Mouse (Mus musculus): ENCODE results near the gene Ldhal6b. TPM values are rescaled to one million over a fixed set of nuclear protein-coding genes. Genes with fewer than 3 reads are reported as not detected.

Ldhal6b gene
- polyA plus RNA-seq, 1 experiment: 0.20 TPM

- H3K36me3 ChIP-seq (ENCODE audit: control insufficient read depth, insufficient read depth, low read length): peaks cover 6% of the 10 kb centered on the region
- no peak for TF ChIP-seq CTCF (IDR thresholded peaks at IDR 0.05; ENCODE audit: extremely low read depth, insufficient read length, insufficient replicate concordance, low read depth, low read length)
- TF ChIP-seq POLR2A (IDR thresholded peaks at IDR 0.05; ENCODE audit: low read depth, low read length): no peak
- no peaks in the 10 kb centered on the region for H3K27me3 ChIP-seq (ENCODE audit: control insufficient read depth, insufficient read depth, low read length)
- H3K4me3 ChIP-seq (ENCODE audit: low read depth, low read length): no peak overlapping the region
- 90% methylated on average over 17 of the region's 17 CpGs for WGBS
- peaks cover 2% of the 10 kb centered on the region; the same call in 1 of the 2 replicates for H3K4me1 ChIP-seq (ENCODE audit: control insufficient read depth, insufficient read depth, insufficient read length, low read length)
- no peak overlapping the region for H3K27ac ChIP-seq (ENCODE audit: insufficient read depth, low read depth, low read length)
Observed at GRCm38 (mm10) chr17:5411205-5411604, 7.4 kb downstream of the Ldhal6b start.

- Histone ChIP-seq H3K4me1 (ENCODE audit: control insufficient read depth, insufficient read depth, insufficient read length, low read length) (peaks cover 2% of the 10 kb centered on the region; the same call in 1 of the 2 replicates), H3K4me3 (ENCODE audit: low read depth, low read length) (no peak overlapping the region), H3K27me3 (ENCODE audit: control insufficient read depth, insufficient read depth, low read length) (no peaks in the 10 kb centered on the region), H3K27ac (ENCODE audit: insufficient read depth, low read depth, low read length) (no peak overlapping the region), H3K36me3 (ENCODE audit: control insufficient read depth, insufficient read depth, low read length) (peaks cover 6% of the 10 kb centered on the region)
- WGBS: 51% methylated on average over 4 of the region's 4 CpGs
- no peak for TF ChIP-seq POLR2A (IDR thresholded peaks at IDR 0.05; ENCODE audit: low read depth, low read length)
- TF ChIP-seq CTCF (IDR thresholded peaks at IDR 0.05; ENCODE audit: extremely low read depth, insufficient read length, insufficient replicate concordance, low read depth, low read length): no peak
Observed at GRCm38 (mm10) chr17:5410336-5410735, 8.2 kb downstream of the Ldhal6b start.

DNA sequence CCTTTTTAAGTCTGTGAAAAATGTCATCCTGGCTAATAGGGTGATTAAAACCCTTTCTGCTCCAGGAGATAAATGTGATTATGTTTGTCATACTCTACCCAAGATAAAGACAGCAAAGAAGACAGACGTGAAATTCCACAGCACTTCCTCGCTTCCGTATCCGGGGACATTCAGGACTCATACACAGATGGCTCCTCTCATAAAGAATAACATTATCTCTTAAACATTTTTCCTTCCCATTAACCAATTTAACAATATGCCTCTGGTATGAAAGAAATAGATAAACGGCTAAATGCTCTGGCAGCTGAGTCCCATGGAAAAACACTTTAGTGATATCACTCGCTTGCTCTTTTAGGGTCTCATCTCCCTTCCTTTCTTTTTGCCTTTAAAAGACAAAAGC is 11.5 kb downstream of the Ldhal6b start:
- Histone ChIP-seq H3K27ac (ENCODE audit: insufficient read depth, low read depth, low read length) (no peak overlapping the region), H3K4me1 (ENCODE audit: control insufficient read depth, insufficient read depth, insufficient read length, low read length) (peaks cover 6% of the 10 kb centered on the region; the same call in 1 of the 2 replicates), H3K36me3 (ENCODE audit: control insufficient read depth, insufficient read depth, low read length) (peaks cover 6% of the 10 kb centered on the region), H3K27me3 (ENCODE audit: control insufficient read depth, insufficient read depth, low read length) (no peaks in the 10 kb centered on the region), H3K4me3 (ENCODE audit: low read depth, low read length) (no peak overlapping the region)
- WGBS: 47% methylated on average over 6 of the region's 6 CpGs
- no peak for TF ChIP-seq CTCF (IDR thresholded peaks at IDR 0.05; ENCODE audit: extremely low read depth, insufficient read length, insufficient replicate concordance, low read depth, low read length)
- no peak for TF ChIP-seq POLR2A (IDR thresholded peaks at IDR 0.05; ENCODE audit: low read depth, low read length)

- 24% methylated on average over 10 of the region's 10 CpGs for WGBS
- Histone ChIP-seq H3K4me3 (ENCODE audit: low read depth, low read length) (no peak overlapping the region), H3K36me3 (ENCODE audit: control insufficient read depth, insufficient read depth, low read length) (peaks cover 6% of the 10 kb centered on the region), H3K27ac (ENCODE audit: insufficient read depth, low read depth, low read length) (no peak overlapping the region), H3K27me3 (ENCODE audit: control insufficient read depth, insufficient read depth, low read length) (no peaks in the 10 kb centered on the region), H3K4me1 (ENCODE audit: control insufficient read depth, insufficient read depth, insufficient read length, low read length) (peaks cover 6% of the 10 kb centered on the region; the same call in 1 of the 2 replicates)
- TF ChIP-seq POLR2A (IDR thresholded peaks at IDR 0.05; ENCODE audit: low read depth, low read length): no peak
- TF ChIP-seq CTCF (IDR thresholded peaks at IDR 0.05; ENCODE audit: extremely low read depth, insufficient read length, insufficient replicate concordance, low read depth, low read length): no peak
Observed at GRCm38 (mm10) chr17:5406566-5406965, 12.0 kb downstream of the Ldhal6b start.

- Histone ChIP-seq H3K27me3 (ENCODE audit: control insufficient read depth, insufficient read depth, low read length) (no peaks in the 10 kb centered on the region), H3K4me1 (ENCODE audit: control insufficient read depth, insufficient read depth, insufficient read length, low read length) (peaks cover 6% of the 10 kb centered on the region; the same call in 1 of the 2 replicates), H3K36me3 (ENCODE audit: control insufficient read depth, insufficient read depth, low read length) (no peaks in the 10 kb centered on the region), H3K27ac (ENCODE audit: insufficient read depth, low read depth, low read length) (no peak overlapping the region), H3K4me3 (ENCODE audit: low read depth, low read length) (no peak overlapping the region)
- no peak for TF ChIP-seq POLR2A (IDR thresholded peaks at IDR 0.05; ENCODE audit: low read depth, low read length)
- TF ChIP-seq CTCF (IDR thresholded peaks at IDR 0.05; ENCODE audit: extremely low read depth, insufficient read length, insufficient replicate concordance, low read depth, low read length): no peak
- 82% methylated on average over 6 of the region's 6 CpGs for WGBS
Observed at GRCm38 (mm10) chr17:5403885-5404284, 14.7 kb downstream of the Ldhal6b start.

DNA sequence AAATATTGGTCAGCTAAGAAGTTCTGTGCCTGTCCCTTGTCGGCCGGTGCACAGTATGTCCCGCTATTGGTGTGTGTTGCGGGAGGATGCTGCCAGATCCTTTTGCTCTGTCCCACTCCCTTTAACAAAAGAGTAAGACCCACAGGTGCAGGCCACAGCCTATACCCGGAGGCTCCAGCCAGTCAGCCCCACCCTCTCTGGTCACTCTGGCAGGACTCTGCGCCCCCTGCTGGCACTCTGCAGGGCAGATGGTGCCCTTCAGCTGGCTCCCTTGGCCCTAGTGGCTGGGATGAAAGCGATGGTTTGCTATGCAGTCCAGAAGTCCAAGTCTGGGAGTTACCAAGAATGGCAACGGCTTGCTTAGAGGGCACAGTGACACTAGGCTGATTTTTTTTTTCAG is 15.9 kb downstream of the Ldhal6b start:
- no peak overlapping the region for H3K27ac ChIP-seq (ENCODE audit: insufficient read depth, low read depth, low read length)
- TF ChIP-seq POLR2A (IDR thresholded peaks at IDR 0.05; ENCODE audit: low read depth, low read length) (no peak; the same call in 1 of the 2 replicates), CTCF (IDR thresholded peaks at IDR 0.05; ENCODE audit: extremely low read depth, insufficient read length, insufficient replicate concordance, low read depth, low read length) (peak; percentile 92)
- H3K36me3 ChIP-seq (ENCODE audit: control insufficient read depth, insufficient read depth, low read length): no peaks in the 10 kb centered on the region
- 19% methylated on average over 8 of the region's 8 CpGs for WGBS
- H3K4me3 ChIP-seq (ENCODE audit: low read depth, low read length): peak overlapping the region; percentile 17; the same call in 1 of the 2 replicates
- peaks cover 6% of the 10 kb centered on the region; the same call in 1 of the 2 replicates for H3K4me1 ChIP-seq (ENCODE audit: control insufficient read depth, insufficient read depth, insufficient read length, low read length)
- no peaks in the 10 kb centered on the region for H3K27me3 ChIP-seq (ENCODE audit: control insufficient read depth, insufficient read depth, low read length)

- no peaks in the 10 kb centered on the region for H3K27me3 ChIP-seq (ENCODE audit: control insufficient read depth, insufficient read depth, low read length)
- 6% methylated on average over 9 of the region's 9 CpGs for WGBS
- no peaks in the 10 kb centered on the region for H3K36me3 ChIP-seq (ENCODE audit: control insufficient read depth, insufficient read depth, low read length)
- H3K27ac ChIP-seq (ENCODE audit: insufficient read depth, low read depth, low read length): no peak overlapping the region
- H3K4me1 ChIP-seq (ENCODE audit: control insufficient read depth, insufficient read depth, insufficient read length, low read length): peaks cover 6% of the 10 kb centered on the region; the same call in 1 of the 2 replicates
- no peak overlapping the region for H3K4me3 ChIP-seq (ENCODE audit: low read depth, low read length)
- TF ChIP-seq CTCF (IDR thresholded peaks at IDR 0.05; ENCODE audit: extremely low read depth, insufficient read length, insufficient replicate concordance, low read depth, low read length) (peak; percentile 84), POLR2A (IDR thresholded peaks at IDR 0.05; ENCODE audit: low read depth, low read length) (no peak)
Observed at GRCm38 (mm10) chr17:5402069-5402468, 16.5 kb downstream of the Ldhal6b start.

Data from small intestine, adult 2 months (tissue).